Mouse (Mus musculus) thymus, adult 2 months (tissue): ENCODE results near the gene Cxcl3.

Experiments used
- CTCF ChIP-seq: fragments of 200-500 bp; IDR thresholded peaks from 2 replicates; pipeline ENCODE4 v1.5.1; 2012; ENCODE audit warnings: mild to moderate bottlenecking, control low read depth, low read length, moderate library complexity, borderline replicate concordance; ENCODE audit not compliant: control insufficient read depth, poor library complexity, insufficient read depth; ENCODE audit errors: extremely low read depth
- POLR2A ChIP-seq: fragments of 200-500 bp; IDR thresholded peaks from 2 replicates; pipeline ENCODE4 v1.6.1; 2012; ENCODE audit warnings: mild to moderate bottlenecking, low read length, control low read depth, moderate library complexity; ENCODE audit not compliant: control insufficient read depth, poor library complexity, insufficient read depth; ENCODE audit errors: extremely low read depth

- TF ChIP-seq CTCF = no peak
- TF ChIP-seq POLR2A = no peak
These were observed 24.1 kb upstream of the Cxcl3 start for GRCm38 (mm10) chr5:90761834-90762233.
